Mouse (Mus musculus): ENCODE data around the gene Ppp1r14c. TPM values are rescaled to one million over a fixed set of nuclear protein-coding genes. Genes with fewer than 3 reads are reported as not detected.

The Ppp1r14c gene
- total and polyA plus RNA-seq, 3 experiments = not detected

- Histone ChIP-seq H3K9ac (ENCODE audit: insufficient read depth, low read depth) (no peak overlapping the region), H3K4me1 (ENCODE audit: control insufficient read depth in 1 of 2, insufficient read depth in 2 of 2) (peaks cover 0 to 5% of the 10 kb centered on the region in 2 experiments; a peak in 2 of 4 replicates), H3K27ac (ENCODE audit: insufficient read depth, low read depth) (no peak overlapping the region), H3K4me2 (ENCODE audit: insufficient read depth, low read depth, poor library complexity, severe bottlenecking) (no peak overlapping the region), H3K36me3 (replicated peaks in 1 of 2; ENCODE audit: control insufficient read depth in 1 of 2, insufficient read depth in 1 of 2, low read length in 1 of 2) (no peaks in the 10 kb centered on the region), H3K4me3 (replicated peaks in 1 of 3; ENCODE audit: low read depth in 2 of 3, low read length in 2 of 3, poor library complexity in 1 of 3) (no peak overlapping the region), H3K79me2 (replicated peaks; ENCODE audit: control insufficient read depth, extremely low read depth, insufficient read depth, poor library complexity, severe bottlenecking) (no peaks in the 10 kb centered on the region), H3K27me3 (replicated peaks) (no peaks in the 10 kb centered on the region), H3K9me3 (replicated peaks; ENCODE audit: low read length) (no peaks in the 10 kb centered on the region)
- no peak for DNase-seq (ENCODE audit: extremely low read depth)
- in situ Hi-C loops (cut with MboI; ENCODE audit: low pct_ligation_motif_present, low pct_unique_long_range_greater_than_20kb, low sequenced_read_pairs) (no loop called here), dilution Hi-C loops (cut with MboI; ENCODE audit: extremely low pct_ligation_motif_present, extremely low pct_unique_long_range_greater_than_20kb, low sequenced_read_pairs) (no loop called here)
- TF ChIP-seq ETS1 (conservative IDR thresholded peaks at IDR 0.05; ENCODE audit: low read depth, low read length) (no peak), TBP (conservative IDR thresholded peaks at IDR 0.05; ENCODE audit: low read depth, low read length) (no peak), ZNF384 (IDR thresholded peaks at IDR 0.05; ENCODE audit: low read depth, low read length) (no peak), CTCF (conservative IDR thresholded peaks at IDR 0.05 in 1 of 2, IDR thresholded peaks at IDR 0.05 in 1 of 2; ENCODE audit: low read depth in 2 of 2, low read length in 2 of 2) (no peak), IRF4 (IDR thresholded peaks at IDR 0.05; ENCODE audit: low read depth, low read length) (no peak), POLR2AphosphoS2 (IDR thresholded peaks at IDR 0.05; ENCODE audit: low read depth, low read length) (no peak), NELFE (IDR thresholded peaks at IDR 0.05; ENCODE audit: low read depth, low read length) (no peak), NRF1 (IDR thresholded peaks at IDR 0.05; ENCODE audit: low read depth, low read length) (no peak), MAFK (IDR thresholded peaks at IDR 0.05; ENCODE audit: insufficient replicate concordance, low read length) (no peak), E2F4 (IDR thresholded peaks at IDR 0.05; ENCODE audit: insufficient replicate concordance, low read depth, low read length) (no peak), MXI1 (IDR thresholded peaks at IDR 0.05; ENCODE audit: low read depth, low read length) (no peak), JUND (conservative IDR thresholded peaks at IDR 0.05; ENCODE audit: low read depth, low read length) (no peak), UBTF (IDR thresholded peaks at IDR 0.05; ENCODE audit: low read depth, low read length) (no peak), POLR2A (IDR thresholded peaks at IDR 0.05; ENCODE audit: low read depth, low read length) (no peak), CHD1 (IDR thresholded peaks at IDR 0.05; ENCODE audit: low read depth, low read length) (no peak), MEF2A (IDR thresholded peaks at IDR 0.05; ENCODE audit: borderline replicate concordance, low read depth, low read length) (no peak)
Observed at GRCm38 (mm10) chr10:3394671-3395288, 28.9 kb downstream of the Ppp1r14c start.

GRCm38 (mm10) chr10:3395341-3395931 is 29.6 kb downstream of the Ppp1r14c start:
- dilution Hi-C loops (cut with MboI; ENCODE audit: extremely low pct_ligation_motif_present, extremely low pct_unique_long_range_greater_than_20kb, low sequenced_read_pairs) = no loop called here
- no peak overlapping the region for H3K4me2 ChIP-seq (ENCODE audit: insufficient read depth, low read depth, poor library complexity, severe bottlenecking)
- TF ChIP-seq UBTF (IDR thresholded peaks at IDR 0.05; ENCODE audit: low read depth, low read length) (no peak), MAZ (IDR thresholded peaks at IDR 0.05; ENCODE audit: low read depth, low read length) (no peak), SIN3A (IDR thresholded peaks at IDR 0.05; ENCODE audit: low read length) (no peak), ZKSCAN1 (IDR thresholded peaks at IDR 0.05; ENCODE audit: borderline replicate concordance, low read depth, low read length) (no peak), JUN (IDR thresholded peaks at IDR 0.05; ENCODE audit: insufficient read depth, low read depth, low read length) (no peak), ZMIZ1 (IDR thresholded peaks at IDR 0.05; ENCODE audit: low read depth, low read length) (no peak), USF2 (conservative IDR thresholded peaks at IDR 0.05; ENCODE audit: low read depth, low read length) (no peak), IRF4 (IDR thresholded peaks at IDR 0.05; ENCODE audit: low read depth, low read length) (no peak), CTCF (conservative IDR thresholded peaks at IDR 0.05 in 1 of 2, IDR thresholded peaks at IDR 0.05 in 1 of 2; ENCODE audit: low read depth in 2 of 2, low read length in 2 of 2) (no peak)

More at GRCm38 (mm10) chr10:3395341-3395931, 29.6 kb downstream of the Ppp1r14c start:
- Histone ChIP-seq H3K27ac (ENCODE audit: insufficient read depth, low read depth) (no peak overlapping the region), H3K4me3 (replicated peaks in 1 of 3; ENCODE audit: low read depth in 2 of 3, low read length in 2 of 3, poor library complexity in 1 of 3) (no peak overlapping the region), H3K36me3 (replicated peaks in 1 of 2; ENCODE audit: control insufficient read depth in 1 of 2, insufficient read depth in 1 of 2, low read length in 1 of 2) (no peaks in the 10 kb centered on the region), H3K4me1 (ENCODE audit: control insufficient read depth in 1 of 2, insufficient read depth in 2 of 2) (peaks cover 0 to 5% of the 10 kb centered on the region in 2 experiments; a peak in 2 of 4 replicates), H3K79me2 (replicated peaks; ENCODE audit: control insufficient read depth, extremely low read depth, insufficient read depth, poor library complexity, severe bottlenecking) (no peaks in the 10 kb centered on the region), H3K9me3 (replicated peaks; ENCODE audit: low read length) (no peaks in the 10 kb centered on the region), H3K9ac (ENCODE audit: insufficient read depth, low read depth) (no peak overlapping the region), H3K27me3 (replicated peaks) (no peaks in the 10 kb centered on the region)
- no peak for DNase-seq (ENCODE audit: extremely low read depth)
- in situ Hi-C loops (cut with MboI; ENCODE audit: low pct_ligation_motif_present, low pct_unique_long_range_greater_than_20kb, low sequenced_read_pairs) = no loop called here
